Mouse (Mus musculus): ENCODE results near the gene Gm11596. TPM values are rescaled to one million over a fixed set of nuclear protein-coding genes. Genes with fewer than 3 reads are reported as not detected.
"Not testable (repeated sequence)": the region's sequence is repeated elsewhere in the genome, so short reads cannot be mapped to it uniquely, and the experiment has no call there.

The Gm11596 gene
- not detected in 2 replicates for polyA plus RNA-seq (2016; fragmentation: Nextera tagmentation; extraction: Ambion mirVana)

DNA sequence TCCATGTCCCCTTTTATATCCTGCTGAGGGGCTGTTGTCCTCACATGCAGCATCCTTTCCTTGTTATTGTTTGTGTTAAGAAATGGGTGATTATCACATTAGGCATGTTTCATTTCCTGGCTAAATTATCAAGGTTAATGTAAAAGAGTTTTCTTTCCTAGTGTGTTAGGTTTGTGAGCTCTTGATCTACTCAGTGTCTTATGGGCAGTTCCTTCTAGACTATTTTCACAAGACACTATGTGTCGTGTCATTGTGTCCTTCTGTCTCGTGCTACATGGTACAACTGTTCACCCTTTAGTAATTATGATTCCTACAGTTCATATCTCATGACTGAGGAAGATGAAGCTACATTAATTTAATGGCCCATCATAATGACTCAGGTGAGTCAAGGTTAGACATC lies at the start of gene Gm11596:
Gene Gm11596, minus strand, starts transcription at position 101 of the 400 bp plus-strand sequence.
- no peak within 1 kb of the TSS for H3K27ac ChIP-seq
- H3K27me3 ChIP-seq: 0 out of 2 replicates have a peak, but pooled peaks cover 3% of the 10 kb centered on the region
- H3K9ac ChIP-seq: no peak within 1 kb of the TSS
- H3K4me1 ChIP-seq: no peaks in the 10 kb centered on the region
- H3K4me2 ChIP-seq (replicated peaks): no peak within 1 kb of the TSS
- H3K9me3 ChIP-seq (replicated peaks): no peaks in the 10 kb centered on the region
- H3K36me3 ChIP-seq: no peaks in the 10 kb centered on the region
- H3K4me3 ChIP-seq: no peak within 1 kb of the TSS
- ATAC-seq (ENCODE audit: low FRiP score): no peak
- 87% methylated on average over 2 of the region's 2 CpGs for WGBS

GRCm38 (mm10) chr11:99842185-99842584 lies 48.9 kb upstream of the Gm11596 start:
- H3K9ac ChIP-seq: no peak overlapping the region
- WGBS: 70% methylated on average over 1 of the region's 1 CpGs
- H3K4me3 ChIP-seq: no peak overlapping the region
- H3K27ac ChIP-seq: no peak overlapping the region
- H3K27me3 ChIP-seq: no peaks in the 10 kb centered on the region
- H3K4me1 ChIP-seq: no peaks in the 10 kb centered on the region
- no peaks in the 10 kb centered on the region for H3K9me3 ChIP-seq (replicated peaks)
- H3K36me3 ChIP-seq: no peaks in the 10 kb centered on the region
- no peak for ATAC-seq (ENCODE audit: low FRiP score)
- H3K4me2 ChIP-seq (replicated peaks): no peak overlapping the region

- Histone ChIP-seq H3K4me2 (replicated peaks) (no peak within 1 kb of the TSS), H3K4me3 (no peak within 1 kb of the TSS), H3K4me1 (no peaks in the 10 kb centered on the region), H3K27me3 (no peaks in the 10 kb centered on the region), H3K27ac (no peak within 1 kb of the TSS), H3K36me3 (no peaks in the 10 kb centered on the region), H3K9me3 (replicated peaks) (no peaks in the 10 kb centered on the region), H3K9ac (no peak within 1 kb of the TSS)
- ATAC-seq (ENCODE audit: low FRiP score): no peak
- WGBS: 78% methylated on average over 1 of the region's 1 CpGs
Observed at GRCm38 (mm10) chr11:99837966-99838365, 44.7 kb upstream of the Gm11596 start, which contains the start of gene 2300003K06Rik. Gene 2300003K06Rik, minus strand, starts transcription at chr11:99838066.

DNA sequence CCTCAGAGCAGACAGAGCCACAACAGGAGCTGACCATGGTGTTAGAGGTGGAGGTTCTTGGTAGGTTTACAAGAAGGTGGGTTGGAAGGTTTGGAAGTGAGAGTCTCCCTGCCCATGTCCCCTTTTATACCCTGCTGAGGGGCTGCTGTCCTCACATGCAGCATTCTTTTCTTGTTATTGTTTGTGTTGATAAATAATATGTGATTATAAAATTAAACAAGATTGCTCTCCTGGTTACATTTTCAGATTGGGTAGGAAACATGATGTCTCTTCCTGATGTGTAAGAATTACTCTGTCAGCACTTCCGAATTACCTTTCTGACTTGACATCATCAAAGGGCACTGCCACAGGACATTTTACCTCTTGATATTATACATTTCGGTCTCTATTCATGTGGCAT lies 22.3 kb upstream of the Gm11596 start, which contains the start of gene Gm11564:
Gene Gm11564, minus strand, starts transcription at position 101 of the 400 bp plus-strand sequence.
- 94% methylated on average over 2 of the region's 2 CpGs for WGBS

DNA sequence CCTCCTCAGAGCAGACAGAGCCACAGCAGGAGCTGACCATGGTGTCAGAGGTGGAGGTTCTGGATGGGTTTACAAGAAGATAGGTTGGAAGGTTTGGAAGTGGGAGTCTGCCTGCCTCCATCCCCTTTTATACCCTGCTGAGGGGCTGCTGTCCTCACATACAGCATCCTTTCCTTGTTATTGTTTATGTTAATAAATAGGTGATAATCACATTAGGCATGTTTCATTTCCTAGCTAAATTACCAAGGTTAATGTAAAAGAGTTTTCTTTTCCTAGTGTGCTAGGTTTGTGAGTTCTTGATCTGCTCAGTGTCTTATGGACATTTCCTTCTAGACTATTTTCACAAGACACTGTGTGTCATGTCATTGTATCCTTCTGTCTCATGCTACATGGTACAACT lies 16.5 kb upstream of the Gm11596 start, which contains the start of gene Krtap4-13:
Gene Krtap4-13, minus strand, starts transcription at position 101 of the 400 bp plus-strand sequence.
- not testable (repeated sequence) for H3K9me3 ChIP-seq (replicated peaks); H3K4me2 ChIP-seq (replicated peaks); H3K36me3 ChIP-seq; H3K27me3 ChIP-seq; ATAC-seq (ENCODE audit: low FRiP score); H3K9ac ChIP-seq; H3K4me3 ChIP-seq; H3K4me1 ChIP-seq; H3K27ac ChIP-seq

More for the DNA sequence above, 22.3 kb upstream of the Gm11596 start, which contains the start of gene Gm11564:
- ATAC-seq (ENCODE audit: low FRiP score); H3K36me3 ChIP-seq; H3K4me3 ChIP-seq; H3K9ac ChIP-seq; H3K27me3 ChIP-seq; H3K9me3 ChIP-seq (replicated peaks); H3K4me1 ChIP-seq; H3K4me2 ChIP-seq (replicated peaks); H3K27ac ChIP-seq: not testable (repeated sequence)

DNA sequence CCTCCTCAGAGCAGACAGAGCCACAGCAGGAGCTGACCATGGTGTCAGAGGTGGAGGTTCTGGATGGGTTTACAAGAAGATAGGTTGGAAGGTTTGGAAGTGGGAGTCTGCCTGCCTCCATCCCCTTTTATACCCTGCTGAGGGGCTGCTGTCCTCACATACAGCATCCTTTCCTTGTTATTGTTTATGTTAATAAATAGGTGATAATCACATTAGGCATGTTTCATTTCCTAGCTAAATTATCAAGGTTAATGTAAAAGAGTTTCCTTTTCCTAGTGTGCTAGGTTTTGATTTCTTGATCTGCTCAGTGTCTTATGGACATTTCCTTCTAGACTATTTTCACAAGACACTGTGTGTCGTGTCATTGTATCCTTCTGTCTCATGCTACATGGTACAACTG lies 11.1 kb upstream of the Gm11596 start, which contains the start of gene Gm11554:
Gene Gm11554, minus strand, starts transcription at position 101 of the 400 bp plus-strand sequence.
- H3K27ac ChIP-seq; H3K27me3 ChIP-seq; H3K36me3 ChIP-seq; H3K9me3 ChIP-seq (replicated peaks); ATAC-seq (ENCODE audit: low FRiP score); H3K9ac ChIP-seq; H3K4me3 ChIP-seq; H3K4me2 ChIP-seq (replicated peaks); H3K4me1 ChIP-seq: not testable (repeated sequence)
- WGBS: no CpG with 5 or more reads among the region's 1 CpGs

- H3K9me3 ChIP-seq (replicated peaks); H3K4me3 ChIP-seq; H3K27me3 ChIP-seq; ATAC-seq (ENCODE audit: low FRiP score); H3K27ac ChIP-seq; H3K36me3 ChIP-seq; H3K9ac ChIP-seq; H3K4me2 ChIP-seq (replicated peaks); H3K4me1 ChIP-seq: not testable (repeated sequence)
- WGBS: no CpG with 5 or more reads among the region's 1 CpGs
Observed at GRCm38 (mm10) chr11:99798832-99799231, 5.6 kb upstream of the Gm11596 start, which contains the start of gene Gm11569. Gene Gm11569, minus strand, starts transcription at chr11:99798932.

- not testable (repeated sequence) for H3K9ac ChIP-seq; H3K9me3 ChIP-seq (replicated peaks); H3K36me3 ChIP-seq; H3K4me2 ChIP-seq (replicated peaks); H3K4me3 ChIP-seq; ATAC-seq (ENCODE audit: low FRiP score); H3K27me3 ChIP-seq; H3K27ac ChIP-seq; H3K4me1 ChIP-seq
Observed at GRCm38 (mm10) chr11:99784900-99785299, 8.4 kb downstream of the Gm11596 start, which contains the start of gene Krtap4-9. Gene Krtap4-9, plus strand, starts transcription at chr11:99785200.

DNA sequence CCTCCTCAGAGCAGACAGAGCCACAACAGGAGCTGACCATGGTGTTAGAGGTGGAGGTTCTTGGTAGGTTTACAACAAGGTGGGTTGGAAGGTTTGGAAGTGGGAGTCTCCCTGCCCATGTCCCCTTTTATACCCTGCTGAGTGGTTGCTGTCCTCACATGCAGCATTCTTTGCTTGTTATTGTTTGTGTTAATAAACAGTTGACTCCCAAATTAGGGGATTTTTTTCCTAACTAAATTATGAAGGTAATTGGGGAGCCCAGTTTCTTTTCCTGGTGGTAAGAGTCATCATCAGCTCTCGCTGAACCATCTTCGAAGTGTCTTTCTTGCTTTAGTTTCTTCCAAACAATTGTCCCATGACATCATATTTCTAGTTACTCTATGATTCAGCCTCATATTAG lies 12.7 kb downstream of the Gm11596 start, which contains the start of gene Krtap4-8:
Gene Krtap4-8, minus strand, starts transcription at position 101 of the 400 bp plus-strand sequence.
- 91% methylated on average over 2 of the region's 2 CpGs for WGBS
- no peak for ATAC-seq (ENCODE audit: low FRiP score)

GRCm38 (mm10) chr11:99778401-99778800 lies 14.9 kb downstream of the Gm11596 start:
- Histone ChIP-seq H3K4me2 (replicated peaks) (no peak overlapping the region), H3K4me3 (no peak overlapping the region), H3K27me3 (no peaks in the 10 kb centered on the region), H3K36me3 (no peaks in the 10 kb centered on the region), H3K27ac (no peak overlapping the region), H3K4me1 (peaks cover 5% of the 10 kb centered on the region; the same call in 1 of the 2 replicates), H3K9me3 (replicated peaks) (no peaks in the 10 kb centered on the region), H3K9ac (no peak overlapping the region)
- no peak for ATAC-seq (ENCODE audit: low FRiP score)
- WGBS: 53% methylated on average over 7 of the region's 7 CpGs

More for the DNA sequence above, 12.7 kb downstream of the Gm11596 start, which contains the start of gene Krtap4-8:
- Histone ChIP-seq H3K27ac (no peak within 1 kb of the TSS), H3K9me3 (replicated peaks) (no peaks in the 10 kb centered on the region), H3K4me3 (no peak within 1 kb of the TSS), H3K36me3 (no peaks in the 10 kb centered on the region), H3K27me3 (no peaks in the 10 kb centered on the region), H3K4me1 (peaks cover 5% of the 10 kb centered on the region; the same call in 1 of the 2 replicates), H3K4me2 (replicated peaks) (no peak within 1 kb of the TSS), H3K9ac (no peak within 1 kb of the TSS)

- not testable (repeated sequence) for H3K27ac ChIP-seq; H3K4me3 ChIP-seq; H3K9me3 ChIP-seq (replicated peaks); H3K36me3 ChIP-seq; H3K9ac ChIP-seq; H3K4me2 ChIP-seq (replicated peaks); ATAC-seq (ENCODE audit: low FRiP score); H3K4me1 ChIP-seq; H3K27me3 ChIP-seq
Observed at GRCm38 (mm10) chr11:99772813-99773212, 20.5 kb downstream of the Gm11596 start, which contains the start of gene Gm11595. Gene Gm11595, minus strand, starts transcription at chr11:99772913.

DNA sequence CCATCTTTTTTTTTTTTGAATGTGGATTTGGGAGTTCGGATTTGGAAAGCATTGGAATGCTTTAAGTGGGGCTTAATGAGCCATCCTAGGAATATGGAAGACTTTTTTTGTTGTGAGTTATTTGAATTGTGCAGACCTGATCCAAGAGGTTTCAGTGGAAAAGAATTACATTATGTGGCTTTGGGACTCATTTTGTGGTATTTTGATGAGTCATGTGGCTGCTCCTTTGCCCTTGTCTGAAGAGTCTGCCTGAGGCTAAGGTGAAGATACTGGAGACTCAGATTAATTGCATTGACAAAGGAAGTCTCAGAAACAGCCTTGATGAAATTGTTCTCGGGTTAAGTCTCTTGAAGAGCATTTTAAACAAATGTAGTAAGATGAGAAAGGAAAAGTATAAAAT lies 24.9 kb downstream of the Gm11596 start:
- no peak for ATAC-seq (ENCODE audit: low FRiP score)
- no peaks in the 10 kb centered on the region for H3K4me1 ChIP-seq
- H3K27me3 ChIP-seq: no peaks in the 10 kb centered on the region
- H3K9ac ChIP-seq: no peak overlapping the region
- WGBS: 89% methylated on average over 2 of the region's 2 CpGs
- no peak overlapping the region for H3K4me3 ChIP-seq
- no peaks in the 10 kb centered on the region for H3K9me3 ChIP-seq (replicated peaks)
- no peak overlapping the region for H3K4me2 ChIP-seq (replicated peaks)
- H3K27ac ChIP-seq: no peak overlapping the region
- H3K36me3 ChIP-seq: no peaks in the 10 kb centered on the region

DNA sequence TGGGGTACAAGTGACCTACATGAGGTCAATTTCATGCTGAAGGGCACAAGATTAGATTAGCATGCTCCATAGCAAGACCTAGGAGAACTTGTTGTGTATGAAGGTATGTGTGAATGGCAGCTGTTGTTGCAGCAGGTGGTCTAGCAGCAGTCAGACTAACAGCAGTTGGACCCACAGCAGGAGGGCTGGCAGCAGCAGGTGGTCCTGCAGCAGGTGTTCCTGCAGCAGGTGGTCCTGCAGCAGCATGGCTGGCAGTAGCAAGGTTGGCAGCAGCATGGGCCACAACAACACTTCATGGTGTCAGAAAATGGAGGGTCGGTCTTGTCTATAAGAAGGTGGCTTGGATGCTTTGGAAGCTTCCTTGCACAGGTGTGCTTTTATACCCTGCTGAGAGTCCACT lies 34.4 kb downstream of the Gm11596 start:
- 95% methylated on average over 1 of the region's 1 CpGs for WGBS

More for the DNA sequence above, 34.4 kb downstream of the Gm11596 start:
- no peak overlapping the region for H3K4me2 ChIP-seq (replicated peaks)
- no peak overlapping the region for H3K9ac ChIP-seq
- H3K9me3 ChIP-seq (replicated peaks): no peaks in the 10 kb centered on the region; the same call in 1 of the 2 replicates
- H3K4me3 ChIP-seq: no peak overlapping the region
- no peaks in the 10 kb centered on the region for H3K4me1 ChIP-seq
- no peak overlapping the region for H3K27ac ChIP-seq
- no peak for ATAC-seq (ENCODE audit: low FRiP score)
- no peaks in the 10 kb centered on the region for H3K27me3 ChIP-seq
- no peaks in the 10 kb centered on the region for H3K36me3 ChIP-seq

All from hindbrain, embryonic 12.5 days (tissue).